Mouse (Mus musculus): ENCODE measurements around the gene Arhgap6.
"Not testable (repeated sequence)": the region's sequence is repeated elsewhere in the genome, so short reads cannot be mapped to it uniquely, and the experiment has no call there.

The Arhgap6 gene

GRCm38 (mm10) chrX:169319066-169319760, 524.3 kb downstream of the Arhgap6 start:
- no peak for DNase-seq (ENCODE audit: low spot score)

GRCm38 (mm10) chrX:169319945-169320667, 525.2 kb downstream of the Arhgap6 start, which contains the start of gene Hccs:
Gene Hccs, minus strand, starts transcription at chrX:169320372.
- DNase-seq (ENCODE audit: low spot score), result peak; percentile 70

- DNase-seq (ENCODE audit: low spot score), result not testable (repeated sequence)
Observed at GRCm38 (mm10) chrX:169320668-169321005, 525.7 kb downstream of the Arhgap6 start.

- DNase-seq (ENCODE audit: low spot score), result no peak
Observed at GRCm38 (mm10) chrX:169325929-169326595, 531.2 kb downstream of the Arhgap6 start.

- DNase-seq (ENCODE audit: low spot score), result peak; percentile 12
Observed at GRCm38 (mm10) chrX:169332264-169332663, 537.4 kb downstream of the Arhgap6 start.

- no peak for DNase-seq (ENCODE audit: low spot score)
Observed at GRCm38 (mm10) chrX:169337559-169337958, 542.7 kb downstream of the Arhgap6 start.

- DNase-seq (ENCODE audit: low spot score), result no peak
Observed at GRCm38 (mm10) chrX:169338213-169338612, 543.3 kb downstream of the Arhgap6 start.
